Mouse (Mus musculus) neural tube, embryonic 13.5 days (tissue): ENCODE data around the gene Carnmt1. TPM values are rescaled to one million over a fixed set of nuclear protein-coding genes. Genes with fewer than 3 reads are reported as not detected.

ENCODE experiments used
- ATAC-seq: fragments of 200-750 bp; cut with Nextera tagmentation; 2 replicates; pipeline ENCODE4 v1.8.0; 2017; ENCODE audit warnings: low read depth, mild to moderate bottlenecking, moderate TSS enrichment, moderate library complexity
- H3K27ac ChIP-seq: fragments of 300-500 bp; sonication (generic); replicated peaks from 2 replicates; pipeline ENCODE4 v1.5.1; 2015; ENCODE audit warnings: moderate library complexity, mild to moderate bottlenecking, inconsistent platforms
- H3K27me3 ChIP-seq: fragments of 300-500 bp; sonication (generic); 2 replicates; pipeline ENCODE4 v1.6.1; 2015; ENCODE audit warnings: mild to moderate bottlenecking, inconsistent platforms
- H3K36me3 ChIP-seq: fragments of 300-500 bp; sonication (generic); 2 replicates; pipeline ENCODE4 v1.6.1; 2015; ENCODE audit warnings: mild to moderate bottlenecking, inconsistent platforms
- H3K4me1 ChIP-seq: fragments of 300-500 bp; sonication (generic); replicated peaks from 2 replicates; pipeline ENCODE4 v1.6.1; 2015; ENCODE audit warnings: inconsistent platforms
- H3K4me2 ChIP-seq: fragments of 300-500 bp; sonication (generic); 2 replicates; pipeline ENCODE4 v1.6.1; 2015; ENCODE audit warnings: inconsistent platforms, mild to moderate bottlenecking, moderate library complexity
- H3K4me3 ChIP-seq: fragments of 300-500 bp; sonication (generic); 2 replicates; pipeline ENCODE4 v1.5.1; 2015; ENCODE audit warnings: mild to moderate bottlenecking, inconsistent platforms
- H3K9ac ChIP-seq: fragments of 300-500 bp; sonication (generic); 2 replicates; pipeline ENCODE4 v1.6.1; 2015; ENCODE audit warnings: moderate library complexity, mild to moderate bottlenecking, inconsistent platforms
- H3K9me3 ChIP-seq: fragments of 300-500 bp; sonication (generic); 2 replicates; pipeline ENCODE4 v1.6.1; 2016; ENCODE audit warnings: inconsistent platforms
- WGBS: fragments of 180-500 bp; shearing (Covaris S2); methylation state at CpG from one replicate; pipeline ENCODE4 v1.1.7; 2015; 5-methylcytosine and 5-hydroxymethylcytosine counted together
- polyA plus RNA-seq: library from polyadenylated mRNA; unstranded; fragments of >200 nt; fragmentation: Nextera tagmentation; extraction: Ambion mirVana; gene quantifications from 2 replicates; pipeline ENCODE4 v1.2.1, GENCODE M21; 2015

Gene Carnmt1
- polyA plus RNA-seq, 1 experiment from 2014 or later, result 13.9 TPM

- H3K27me3 ChIP-seq, result no peaks in the 10 kb centered on the region
- ATAC-seq, result no peak
- 46% methylated on average over 4 of the region's 4 CpGs for whole genome bisulfite sequencing
Measured at GRCm38 (mm10) chr19:18643411-18643810, 27.2 kb upstream of the Carnmt1 start.

GRCm38 (mm10) chr19:18644084-18644483 is 26.5 kb upstream of the Carnmt1 start:
- Histone ChIP-seq H3K4me1 (no peaks in the 10 kb centered on the region), H3K4me2 (no peak overlapping the region), H3K27ac (no peak overlapping the region), H3K9ac (no peak overlapping the region), H3K9me3 (no peaks in the 10 kb centered on the region), H3K4me3 (no peak overlapping the region), H3K27me3 (no peaks in the 10 kb centered on the region), H3K36me3 (no peaks in the 10 kb centered on the region)
- no peak for ATAC-seq
- WGBS, result 79% methylated on average over 6 of the region's 6 CpGs

More at GRCm38 (mm10) chr19:18643411-18643810, 27.2 kb upstream of the Carnmt1 start:
- H3K4me2 ChIP-seq, result no peak overlapping the region
- no peak overlapping the region for H3K4me3 ChIP-seq
- no peaks in the 10 kb centered on the region for H3K9me3 ChIP-seq
- H3K36me3 ChIP-seq, result no peaks in the 10 kb centered on the region
- H3K27ac ChIP-seq, result no peak overlapping the region
- no peak overlapping the region for H3K9ac ChIP-seq
- H3K4me1 ChIP-seq, result no peaks in the 10 kb centered on the region

- no peak overlapping the region for H3K4me3 ChIP-seq
- no peaks in the 10 kb centered on the region for H3K4me1 ChIP-seq
- no peak for ATAC-seq
- WGBS, result 67% methylated on average over 3 of the region's 3 CpGs
- H3K9me3 ChIP-seq, result no peaks in the 10 kb centered on the region
- no peaks in the 10 kb centered on the region for H3K27me3 ChIP-seq
- no peak overlapping the region for H3K27ac ChIP-seq
- H3K36me3 ChIP-seq, result no peaks in the 10 kb centered on the region
- H3K9ac ChIP-seq, result no peak overlapping the region
- no peak overlapping the region for H3K4me2 ChIP-seq
Measured at GRCm38 (mm10) chr19:18646397-18646796, 24.2 kb upstream of the Carnmt1 start.

GRCm38 (mm10) chr19:18646853-18647420 is 23.6 kb upstream of the Carnmt1 start:
- Histone ChIP-seq H3K9me3 (no peaks in the 10 kb centered on the region), H3K4me2 (no peak overlapping the region), H3K4me3 (no peak overlapping the region), H3K27ac (no peak overlapping the region), H3K36me3 (no peaks in the 10 kb centered on the region), H3K9ac (no peak overlapping the region), H3K4me1 (no peaks in the 10 kb centered on the region), H3K27me3 (no peaks in the 10 kb centered on the region)
- ATAC-seq, result no peak
- WGBS, result 63% methylated on average over 5 of the region's 5 CpGs

- Histone ChIP-seq H3K36me3 (no peaks in the 10 kb centered on the region), H3K27ac (no peak overlapping the region), H3K27me3 (no peaks in the 10 kb centered on the region), H3K4me2 (no peak overlapping the region), H3K9me3 (no peaks in the 10 kb centered on the region), H3K9ac (no peak overlapping the region), H3K4me1 (no peaks in the 10 kb centered on the region), H3K4me3 (no peak overlapping the region)
- 89% methylated on average over 9 of the region's 9 CpGs for WGBS
- no peak for ATAC-seq
Measured at GRCm38 (mm10) chr19:18647775-18648557, 22.6 kb upstream of the Carnmt1 start.

- Histone ChIP-seq H3K9me3 (no peaks in the 10 kb centered on the region), H3K9ac (no peak overlapping the region), H3K27ac (no peak overlapping the region), H3K4me2 (no peak overlapping the region), H3K4me3 (no peak overlapping the region), H3K36me3 (no peaks in the 10 kb centered on the region), H3K4me1 (no peaks in the 10 kb centered on the region), H3K27me3 (no peaks in the 10 kb centered on the region)
- 85% methylated on average over 6 of the region's 6 CpGs for WGBS
- ATAC-seq, result no peak
Measured at GRCm38 (mm10) chr19:18648558-18648945, 22.0 kb upstream of the Carnmt1 start.

- H3K9ac ChIP-seq, result no peak overlapping the region
- no peaks in the 10 kb centered on the region for H3K36me3 ChIP-seq
- 85% methylated on average over 4 of the region's 4 CpGs for WGBS
Measured at GRCm38 (mm10) chr19:18649955-18650354, 20.6 kb upstream of the Carnmt1 start.

GRCm38 (mm10) chr19:18650473-18650872 is 20.1 kb upstream of the Carnmt1 start:
- ATAC-seq, result no peak
- Histone ChIP-seq H3K9me3 (no peaks in the 10 kb centered on the region), H3K4me3 (no peak overlapping the region), H3K27me3 (no peaks in the 10 kb centered on the region), H3K27ac (no peak overlapping the region), H3K4me2 (no peak overlapping the region), H3K9ac (no peak overlapping the region), H3K4me1 (no peaks in the 10 kb centered on the region), H3K36me3 (no peaks in the 10 kb centered on the region)
- WGBS, result 75% methylated on average over 6 of the region's 6 CpGs

More at GRCm38 (mm10) chr19:18649955-18650354, 20.6 kb upstream of the Carnmt1 start:
- Histone ChIP-seq H3K4me2 (no peak overlapping the region), H3K27me3 (no peaks in the 10 kb centered on the region), H3K4me1 (no peaks in the 10 kb centered on the region), H3K4me3 (no peak overlapping the region), H3K27ac (no peak overlapping the region), H3K9me3 (no peaks in the 10 kb centered on the region)
- no peak for ATAC-seq

GRCm38 (mm10) chr19:18652592-18652991 is 18.0 kb upstream of the Carnmt1 start:
- Histone ChIP-seq H3K4me3 (no peak overlapping the region), H3K9ac (no peak overlapping the region), H3K9me3 (no peaks in the 10 kb centered on the region), H3K4me1 (no peaks in the 10 kb centered on the region), H3K4me2 (no peak overlapping the region), H3K36me3 (no peaks in the 10 kb centered on the region), H3K27ac (no peak overlapping the region), H3K27me3 (no peaks in the 10 kb centered on the region)
- ATAC-seq, result no peak
- 76% methylated on average over 4 of the region's 4 CpGs for WGBS

GRCm38 (mm10) chr19:18653058-18653457 is 17.5 kb upstream of the Carnmt1 start:
- 84% methylated on average over 6 of the region's 6 CpGs for WGBS
- Histone ChIP-seq H3K27me3 (no peaks in the 10 kb centered on the region), H3K9me3 (no peaks in the 10 kb centered on the region), H3K4me3 (no peak overlapping the region), H3K9ac (no peak overlapping the region), H3K4me2 (no peak overlapping the region), H3K27ac (no peak overlapping the region), H3K36me3 (no peaks in the 10 kb centered on the region), H3K4me1 (no peaks in the 10 kb centered on the region)
- ATAC-seq, result no peak

- Histone ChIP-seq H3K9me3 (no peaks in the 10 kb centered on the region), H3K4me3 (no peak overlapping the region), H3K4me1 (no peaks in the 10 kb centered on the region), H3K36me3 (no peaks in the 10 kb centered on the region), H3K27ac (no peak overlapping the region), H3K27me3 (no peaks in the 10 kb centered on the region), H3K4me2 (no peak overlapping the region), H3K9ac (no peak overlapping the region)
- WGBS, result 85% methylated on average over 8 of the region's 8 CpGs
- no peak for ATAC-seq
Measured at GRCm38 (mm10) chr19:18654330-18654729, 16.2 kb upstream of the Carnmt1 start.

GRCm38 (mm10) chr19:18654984-18655383 is 15.6 kb upstream of the Carnmt1 start:
- ATAC-seq, result no peak
- H3K4me2 ChIP-seq, result no peak overlapping the region
- no peak overlapping the region for H3K27ac ChIP-seq
- no peaks in the 10 kb centered on the region for H3K36me3 ChIP-seq
- no peaks in the 10 kb centered on the region for H3K27me3 ChIP-seq
- H3K9me3 ChIP-seq, result no peaks in the 10 kb centered on the region
- H3K9ac ChIP-seq, result no peak overlapping the region
- WGBS, result 91% methylated on average over 5 of the region's 5 CpGs
- no peaks in the 10 kb centered on the region for H3K4me1 ChIP-seq
- H3K4me3 ChIP-seq, result no peak overlapping the region

- Histone ChIP-seq H3K9ac (no peak overlapping the region), H3K9me3 (no peaks in the 10 kb centered on the region), H3K4me1 (no peaks in the 10 kb centered on the region), H3K27me3 (no peaks in the 10 kb centered on the region), H3K4me2 (no peak overlapping the region), H3K4me3 (no peak overlapping the region), H3K36me3 (no peaks in the 10 kb centered on the region), H3K27ac (no peak overlapping the region)
- 79% methylated on average over 7 of the region's 7 CpGs for WGBS
- ATAC-seq, result no peak
Measured at GRCm38 (mm10) chr19:18655999-18656398, 14.6 kb upstream of the Carnmt1 start.
